Mouse (Mus musculus): ENCODE data around the gene Cbs.
A peak's percentile ranks its signal among the peaks of the same experiment; 100 is the strongest.

The Cbs gene

DNA sequence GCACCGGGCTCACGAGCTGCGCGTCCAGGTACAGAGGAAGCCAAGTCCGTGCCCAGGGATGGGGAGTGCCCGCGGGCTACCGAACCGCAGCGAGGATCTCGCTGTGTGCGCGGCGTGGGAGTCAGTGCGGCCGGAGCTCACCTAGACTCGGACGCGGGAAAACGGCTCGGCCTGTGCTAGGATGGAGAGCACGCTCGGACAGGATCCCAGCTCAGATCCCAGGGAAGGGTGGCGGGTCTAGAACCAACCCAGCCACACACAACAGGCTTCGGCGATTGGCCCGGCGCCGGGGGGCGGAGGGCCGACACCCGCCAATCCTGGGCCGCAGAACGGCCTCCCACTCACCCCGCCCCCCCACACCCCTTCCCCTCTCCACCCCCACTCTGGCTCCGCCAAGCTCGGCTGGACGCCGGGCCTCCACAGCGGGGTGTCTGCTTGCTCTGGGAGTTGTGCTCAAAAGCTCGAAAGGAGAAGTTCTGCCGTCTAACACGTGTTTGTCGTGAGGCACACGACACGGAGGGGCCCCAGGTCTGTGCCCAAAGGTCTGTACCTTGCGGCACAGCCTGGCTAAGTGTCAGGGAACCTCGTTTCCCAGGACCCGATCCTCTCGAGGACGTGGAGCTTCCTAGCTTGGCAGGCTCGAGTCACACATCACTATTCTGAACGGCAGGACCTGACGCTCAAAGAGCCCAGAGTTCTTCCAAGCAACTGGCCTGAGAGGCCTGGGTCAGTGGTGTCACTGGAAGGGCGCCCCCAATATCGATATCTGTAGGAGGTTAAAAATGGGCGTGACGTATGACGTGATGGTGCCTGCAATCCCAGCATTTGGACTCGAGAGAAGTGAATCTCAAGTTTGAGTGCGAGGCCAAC, at the start of gene Cbs:
Gene Cbs (minus strand): TSS at position 297 of the 870 bp plus-strand sequence.
- no peak for DNase-seq (ENCODE audit: low spot score)

DNA sequence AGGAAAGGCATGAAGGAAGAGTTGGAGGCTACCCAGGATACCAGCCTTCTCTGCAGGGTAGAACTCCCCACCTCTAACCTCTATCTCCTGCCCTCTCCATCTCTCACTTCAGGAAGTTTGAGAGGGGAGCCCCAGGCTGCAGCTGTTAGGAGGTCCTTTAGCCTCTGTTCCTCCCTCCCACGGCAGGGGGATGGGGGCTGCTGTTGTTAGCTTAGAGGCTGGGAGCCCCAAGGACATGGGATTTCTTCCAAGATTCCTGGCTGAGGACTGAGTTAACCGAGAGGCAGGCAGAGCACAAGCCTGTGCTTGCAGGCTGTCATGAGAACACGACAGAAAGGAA, 49.2 kb upstream of the Cbs start:
- DNase-seq (ENCODE audit: low spot score) = peak; percentile 49

DNA sequence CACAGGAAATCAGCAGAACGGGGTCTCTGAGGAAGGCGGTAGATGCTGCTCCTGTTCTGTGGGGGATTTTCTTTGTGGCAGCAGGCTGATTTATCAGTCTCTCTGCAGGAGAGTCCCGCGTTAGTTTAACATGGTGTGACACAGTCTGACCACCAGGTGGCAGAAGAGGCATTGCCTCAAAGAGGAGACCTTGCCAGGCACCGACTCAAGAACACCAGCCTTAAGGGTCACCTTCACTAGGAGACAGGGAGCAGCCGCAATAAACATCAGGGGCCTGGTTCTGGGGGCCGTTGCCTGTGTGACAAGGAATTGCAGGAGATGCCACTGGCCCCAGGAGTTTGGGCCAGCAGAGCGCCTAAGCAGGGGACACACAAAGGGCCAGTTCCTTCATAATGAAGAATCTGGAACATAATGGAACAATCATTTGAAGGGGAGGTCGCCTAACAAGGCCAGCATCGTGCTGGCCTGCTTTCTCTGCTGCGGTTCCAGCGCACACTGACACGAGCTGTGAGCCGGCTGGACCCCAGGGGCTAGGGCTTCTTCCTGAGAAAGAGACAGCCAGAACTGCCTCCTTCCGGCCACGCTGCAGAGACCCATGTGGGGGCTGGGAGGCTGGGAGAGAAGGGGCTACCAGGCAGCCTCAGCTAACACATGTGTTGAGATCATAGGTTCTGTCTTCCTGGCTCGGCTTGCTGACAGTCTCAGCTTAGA, 48.6 kb upstream of the Cbs start:
- peak; percentile 92 for DNase-seq (ENCODE audit: low spot score)

DNA sequence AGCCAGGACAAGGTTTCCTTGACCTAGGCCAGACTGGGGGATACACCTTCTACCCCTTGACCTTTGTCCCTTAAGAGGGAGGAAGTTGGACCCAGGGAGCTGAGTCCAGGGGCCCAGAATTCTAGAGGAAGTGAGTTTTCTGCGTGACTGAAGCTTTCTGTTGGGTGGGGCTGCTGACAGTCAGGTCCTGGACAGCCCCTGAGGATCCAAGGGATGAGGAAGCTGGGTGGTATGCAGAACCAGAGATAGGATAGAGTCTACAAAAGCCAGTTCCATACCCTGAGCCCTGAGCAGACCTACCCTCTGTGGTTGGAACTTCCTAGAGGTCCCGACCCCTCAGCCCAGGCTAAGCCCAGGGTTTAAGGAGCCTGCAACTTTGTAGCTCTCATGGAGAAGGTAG, 43.4 kb upstream of the Cbs start:
- DNase-seq (ENCODE audit: low spot score) = no peak

DNA sequence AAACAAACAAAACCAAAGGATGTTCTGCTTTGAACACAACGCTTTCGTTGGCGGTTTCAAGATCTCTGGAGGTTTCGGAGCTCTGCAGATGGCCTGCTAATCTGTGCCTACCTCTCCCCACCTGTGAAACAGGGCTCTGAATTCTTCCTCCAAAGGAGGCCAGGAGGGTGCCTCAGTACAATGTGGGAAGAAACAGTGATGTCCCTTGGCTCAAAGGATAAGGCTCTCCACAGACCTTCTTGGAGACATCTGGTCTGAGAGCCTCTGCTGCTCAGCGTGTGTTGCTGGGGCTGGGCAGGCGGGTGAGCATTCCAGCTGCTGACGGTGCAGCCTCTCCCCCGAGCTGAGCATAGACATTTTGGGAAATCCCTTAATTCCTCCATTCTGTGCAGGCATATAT, 40.5 kb upstream of the Cbs start, which contains the start of gene Cryaa:
Gene Cryaa (plus strand): TSS at position 301 of the 400 bp plus-strand sequence.
- DNase-seq (ENCODE audit: low spot score) = no peak

DNA sequence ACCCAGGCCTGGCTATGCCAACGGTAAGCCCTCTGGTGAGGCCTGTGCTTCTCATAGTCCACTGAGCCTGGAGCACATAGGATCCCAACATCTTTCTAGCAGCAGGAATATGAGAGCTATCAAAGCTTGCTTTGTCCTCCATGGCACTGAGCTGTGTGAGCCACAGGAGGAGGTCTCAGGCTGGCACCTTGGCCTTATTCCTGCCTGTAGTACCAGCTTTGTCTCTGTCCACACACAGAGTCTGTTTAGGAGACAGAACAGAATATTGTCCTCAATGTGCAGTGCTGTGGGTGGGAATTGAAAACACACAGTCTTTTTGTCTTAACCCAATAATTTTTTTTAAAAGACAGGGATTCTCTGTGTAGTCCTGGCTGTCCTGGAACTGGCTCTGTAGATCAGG, 37.4 kb upstream of the Cbs start:
- no peak for DNase-seq (ENCODE audit: low spot score)

DNA sequence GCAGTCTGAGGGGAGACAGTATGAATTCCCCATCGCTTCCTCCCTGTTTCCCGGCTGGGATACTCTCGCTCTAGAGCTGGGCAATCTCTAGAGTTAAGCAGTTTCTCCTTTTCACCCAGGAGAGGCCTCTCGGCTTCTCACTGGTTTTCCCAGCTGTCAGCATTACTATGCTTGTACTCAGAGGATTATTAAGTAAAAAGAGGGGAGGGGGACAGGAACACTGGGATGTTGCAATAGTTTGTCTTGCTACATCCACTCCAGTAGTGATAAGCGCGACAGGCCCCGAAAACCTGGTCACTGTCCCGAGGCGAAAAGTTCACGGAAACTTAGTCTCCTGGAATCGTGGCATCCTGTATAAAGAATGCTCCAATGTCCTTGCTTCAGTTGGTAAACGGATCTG, 35.2 kb upstream of the Cbs start:
- no peak for DNase-seq (ENCODE audit: low spot score)

DNA sequence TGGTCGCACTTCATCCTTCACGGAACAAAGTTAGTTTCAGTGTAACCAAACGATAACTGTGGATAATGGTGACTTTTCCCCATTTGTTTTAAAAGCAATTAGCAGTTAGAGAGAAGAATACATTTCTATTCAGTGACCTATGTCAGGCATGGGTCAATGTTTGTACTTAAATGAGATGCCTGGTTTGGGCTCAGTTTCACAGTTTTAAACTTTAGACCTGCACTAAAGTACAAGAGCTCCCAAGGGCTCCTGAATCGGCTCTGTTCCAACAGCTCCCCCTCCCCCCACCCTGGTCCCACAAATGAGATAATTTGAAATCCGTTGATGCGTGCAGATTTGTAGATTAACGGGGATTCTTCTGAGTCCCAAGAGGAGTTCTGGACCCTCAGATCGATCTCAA, 34.7 kb upstream of the Cbs start:
- DNase-seq (ENCODE audit: low spot score) = no peak

DNA sequence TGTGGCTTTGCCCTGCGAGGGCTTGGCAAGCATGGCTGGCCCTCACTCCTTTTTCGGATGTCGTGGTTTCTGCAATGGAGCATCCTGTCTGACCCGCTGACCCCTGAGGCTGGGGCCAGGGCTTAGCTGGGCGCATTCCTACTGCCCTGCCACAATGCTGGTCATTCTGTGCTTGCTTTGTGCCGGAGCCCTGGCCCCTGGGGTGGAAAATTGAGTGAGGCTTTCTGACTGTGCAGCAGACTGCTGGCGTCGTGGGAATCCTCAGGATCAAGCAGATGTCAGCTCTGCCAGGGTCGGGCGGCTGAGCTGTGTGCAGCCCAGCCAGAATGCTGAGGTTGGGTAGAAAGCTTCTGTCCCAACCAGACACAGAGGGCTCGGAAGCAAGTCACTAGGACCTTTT, 33.1 kb upstream of the Cbs start:
- no peak for DNase-seq (ENCODE audit: low spot score)

DNA sequence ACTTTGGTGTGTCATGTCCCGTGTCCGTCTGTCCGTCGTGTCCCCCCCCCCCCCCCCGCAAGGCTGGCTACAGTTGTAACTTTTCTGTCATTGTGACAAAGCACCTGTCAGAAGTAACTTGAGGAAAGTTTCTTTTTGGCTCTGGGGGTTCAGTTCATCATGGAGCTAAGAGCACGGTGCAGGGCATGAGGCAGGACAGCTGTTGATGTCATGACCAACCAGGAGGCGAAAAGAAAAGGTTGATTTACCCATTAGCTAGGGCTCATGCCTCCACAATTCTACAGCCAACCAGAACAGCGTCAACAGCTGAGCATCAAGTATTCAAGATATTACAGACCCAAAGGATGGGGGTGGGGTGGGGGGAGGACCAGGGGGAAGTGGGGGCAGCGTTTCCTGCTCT, 31.3 kb upstream of the Cbs start:
- no peak for DNase-seq (ENCODE audit: low spot score)

DNA sequence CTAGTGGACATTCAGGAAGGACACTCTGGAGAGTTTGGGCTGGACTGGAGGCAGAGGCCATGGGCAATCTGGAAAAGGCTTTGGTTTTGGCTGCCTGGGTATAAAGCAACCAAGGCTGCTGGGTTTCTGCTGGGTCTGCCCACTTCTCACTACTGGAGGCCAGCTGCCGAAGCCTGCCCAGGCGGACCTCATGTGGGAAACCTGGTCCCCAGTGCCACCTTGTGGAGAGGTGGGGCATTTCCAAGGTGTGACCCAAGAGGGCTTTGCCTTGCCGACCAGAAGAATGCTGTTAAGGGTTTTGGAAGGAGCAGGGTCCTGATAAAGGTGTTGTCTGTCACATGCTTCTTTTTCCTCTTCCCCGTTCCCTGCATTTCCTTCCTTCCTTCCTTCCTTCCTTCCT, 27.7 kb upstream of the Cbs start:
- peak; percentile 83 for DNase-seq (ENCODE audit: low spot score)

DNA sequence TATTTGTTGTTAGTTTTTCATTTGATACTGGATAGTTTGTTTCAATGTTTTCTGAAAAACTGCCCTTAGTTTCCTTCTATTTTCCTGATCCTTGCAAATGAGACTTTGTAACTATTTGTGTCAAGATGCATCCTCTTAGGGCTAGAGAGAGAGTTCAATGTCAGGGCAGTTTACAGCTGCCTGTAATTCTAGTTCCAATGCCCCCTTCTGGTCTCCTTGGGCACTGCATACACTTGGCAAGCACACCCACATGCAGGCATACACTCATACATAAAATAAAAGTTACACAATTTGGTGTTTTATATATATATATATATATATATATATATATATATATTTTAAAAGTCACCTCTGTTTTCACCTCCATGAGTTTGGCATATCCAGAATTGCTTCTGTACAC, 25.8 kb upstream of the Cbs start:
- DNase-seq (ENCODE audit: low spot score) = peak; percentile 30

DNA sequence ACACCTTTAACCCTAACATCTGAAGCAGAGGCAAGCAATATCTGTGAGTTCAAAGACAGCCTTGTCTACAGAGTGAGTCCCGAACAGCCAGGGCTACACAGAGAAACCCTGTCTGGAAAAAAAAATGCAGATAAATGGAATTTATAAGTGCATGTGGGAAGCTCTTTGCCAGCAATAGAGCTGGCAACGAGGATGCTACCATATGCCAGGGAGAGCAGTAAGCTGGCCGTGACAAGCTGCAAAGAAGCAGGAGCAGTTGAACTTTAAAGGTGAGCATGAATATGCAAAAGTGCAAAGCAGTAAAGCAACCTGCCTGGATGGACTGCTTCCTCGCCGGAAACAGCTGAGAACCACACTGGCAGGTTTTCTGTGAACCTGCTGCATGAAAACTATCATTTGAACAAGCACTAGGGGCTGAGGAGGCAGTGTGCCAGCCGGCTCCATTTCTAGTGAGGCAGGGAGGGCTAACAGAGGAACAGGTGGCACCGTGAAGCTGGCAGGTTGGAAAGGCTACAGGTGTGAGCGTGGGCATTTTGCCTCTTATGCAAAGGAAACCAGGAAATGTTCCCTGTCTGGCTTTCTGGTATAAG, 23.7 kb upstream of the Cbs start:
- no peak for DNase-seq (ENCODE audit: low spot score)

DNA sequence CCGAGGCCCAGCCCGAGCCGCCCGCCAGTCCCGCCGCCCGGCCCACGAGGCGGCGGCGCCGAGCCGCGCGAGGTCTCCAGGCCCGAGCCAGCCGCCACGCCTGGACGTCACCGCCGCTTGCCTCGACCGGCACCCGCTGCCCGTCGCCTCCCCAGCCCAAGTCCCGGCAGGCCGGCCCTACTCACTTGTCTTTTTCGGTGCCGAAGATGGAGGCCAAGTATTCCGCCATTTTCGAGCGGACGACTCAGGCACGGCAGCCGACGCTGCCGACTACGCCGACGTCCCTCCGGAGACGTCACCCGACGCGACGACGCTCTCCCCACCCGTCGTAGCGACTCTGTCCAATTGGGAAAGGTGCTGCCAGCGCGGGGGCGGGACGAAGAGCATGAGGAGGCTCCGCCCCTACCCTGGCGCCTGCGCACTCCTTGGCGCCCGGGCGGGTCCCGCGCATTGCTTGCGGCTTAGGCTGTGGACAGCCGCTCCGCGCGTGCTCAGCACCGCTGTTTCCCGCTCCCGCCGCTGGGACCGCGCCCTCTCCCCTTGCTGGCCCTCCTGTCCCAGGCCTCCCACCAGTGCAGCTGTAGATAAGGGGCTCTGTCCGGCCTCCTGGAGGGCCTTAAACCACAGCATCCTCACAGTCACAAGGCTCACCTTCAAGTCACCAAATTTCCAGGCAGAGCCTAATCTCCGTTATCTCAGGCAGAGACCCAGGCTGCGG, 21.6 kb upstream of the Cbs start, which contains the start of gene U2af1:
Gene U2af1 (minus strand): TSS at position 425 of the 718 bp plus-strand sequence.
- DNase-seq (ENCODE audit: low spot score) = peak; percentile 99

DNA sequence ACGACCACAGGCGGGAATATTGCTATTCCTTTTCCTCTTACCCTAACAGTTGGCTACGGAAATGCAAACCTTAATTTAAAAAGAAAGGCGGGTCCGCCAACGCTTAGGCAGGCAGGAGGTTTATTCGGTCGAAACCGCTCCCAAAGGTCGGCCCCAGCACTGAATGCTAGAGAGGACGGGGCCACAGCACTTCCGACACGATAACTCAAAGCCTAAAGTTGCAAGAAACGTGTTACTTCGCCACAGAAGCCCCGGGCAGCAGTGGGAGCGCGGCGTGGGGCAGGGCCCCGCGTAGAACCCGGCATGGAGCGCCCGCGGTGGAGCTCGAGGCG, 21.1 kb upstream of the Cbs start:
- DNase-seq (ENCODE audit: low spot score) = peak; percentile 32

DNA sequence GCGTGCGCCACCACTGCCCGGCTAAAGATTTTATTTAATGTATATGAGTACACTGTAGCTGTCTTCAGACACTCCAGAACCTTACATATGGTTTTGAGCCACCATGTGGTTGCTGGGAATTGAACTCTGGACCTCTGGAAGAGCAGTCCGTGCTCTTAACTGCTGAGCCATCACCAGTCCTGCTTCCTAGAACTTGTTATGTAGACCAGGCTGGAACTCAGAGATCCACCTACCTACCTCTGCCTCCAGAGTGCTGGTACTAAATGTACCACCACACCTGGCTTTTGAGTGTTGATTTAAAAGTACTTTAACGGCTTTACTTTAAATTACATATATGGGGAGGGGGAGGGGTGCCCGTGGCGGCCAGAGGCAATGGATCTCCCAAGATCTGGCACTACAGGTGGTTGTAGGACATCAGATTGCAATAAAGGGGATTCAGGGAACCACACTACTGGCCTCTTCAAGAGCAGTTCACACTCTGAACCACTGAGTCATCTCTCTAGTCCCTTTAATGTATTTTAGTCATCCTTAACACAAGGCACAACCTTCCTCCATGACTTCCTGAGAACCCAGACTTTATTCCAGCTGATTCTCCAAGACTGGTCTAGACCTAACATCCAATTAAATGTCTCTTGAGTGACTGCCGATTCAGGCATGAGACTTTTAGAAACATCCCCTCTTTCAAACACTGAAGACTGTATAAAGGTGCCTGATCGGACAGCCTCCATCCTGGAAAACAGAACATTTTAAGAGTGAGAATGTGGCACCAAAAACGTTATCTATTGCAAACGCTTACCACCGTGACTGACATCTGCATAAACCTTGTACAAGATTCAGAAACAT, 20.3 kb upstream of the Cbs start:
- DNase-seq (ENCODE audit: low spot score) = peak; percentile 21

DNA sequence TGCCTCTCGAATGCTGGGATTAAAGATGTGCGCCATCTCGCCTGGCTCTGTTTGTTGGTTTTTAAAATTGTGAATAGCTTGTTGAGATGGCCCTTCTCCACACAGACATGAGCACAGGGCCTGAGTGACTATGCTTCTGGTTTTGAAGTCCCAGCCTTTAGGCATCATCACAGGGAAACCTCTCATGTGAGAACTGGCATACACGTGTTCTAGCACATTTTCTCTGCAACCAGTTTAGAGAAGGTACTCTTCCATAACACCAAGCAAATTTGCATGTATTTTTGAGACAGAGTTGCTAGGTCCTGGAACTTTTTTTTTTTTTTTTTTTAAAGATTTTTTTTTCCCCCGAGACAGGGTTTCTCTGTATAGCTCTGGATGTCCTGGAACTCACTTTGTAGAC, 19.6 kb upstream of the Cbs start:
- no peak for DNase-seq (ENCODE audit: low spot score)

DNA sequence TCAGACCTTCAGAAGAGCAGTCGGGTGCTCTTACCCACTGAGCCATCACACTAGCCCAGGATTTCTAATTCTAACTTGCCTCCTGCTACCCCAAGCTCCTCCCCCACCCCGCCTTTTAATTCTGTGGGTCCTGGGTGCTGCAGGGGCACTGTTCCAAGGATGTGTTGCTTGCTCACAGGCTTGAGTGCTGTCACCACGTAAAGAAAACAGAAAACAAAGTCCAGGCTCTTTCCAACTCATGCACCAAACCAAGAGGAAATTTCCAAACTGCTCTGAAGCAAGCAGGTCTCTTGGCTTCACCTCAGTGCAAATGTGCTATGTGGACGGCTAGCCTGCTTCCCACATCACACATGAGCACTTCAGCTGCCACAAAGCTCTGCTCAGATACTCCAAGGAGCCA, 18.3 kb upstream of the Cbs start:
- peak; percentile 28 for DNase-seq (ENCODE audit: low spot score)

DNA sequence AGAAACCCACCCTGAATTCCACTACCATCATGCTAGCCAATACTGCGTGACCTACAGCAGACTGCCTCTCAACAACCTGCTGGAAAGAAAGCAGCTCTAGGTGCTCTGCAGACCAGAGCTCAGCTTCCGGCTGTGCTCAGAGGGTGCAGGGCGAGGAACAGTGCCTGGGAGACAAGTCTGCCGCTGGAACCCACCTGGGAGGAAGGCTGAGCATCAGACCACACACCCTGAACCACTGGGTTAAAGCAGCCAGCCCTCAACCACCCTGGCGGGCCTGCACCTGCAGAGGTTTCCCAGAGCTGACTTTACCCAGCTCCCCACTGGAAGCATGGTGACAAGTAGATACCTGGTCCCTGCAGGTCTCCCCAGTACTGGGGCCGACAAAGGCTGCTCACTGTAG, 16.2 kb upstream of the Cbs start:
- no peak for DNase-seq (ENCODE audit: low spot score)

DNA sequence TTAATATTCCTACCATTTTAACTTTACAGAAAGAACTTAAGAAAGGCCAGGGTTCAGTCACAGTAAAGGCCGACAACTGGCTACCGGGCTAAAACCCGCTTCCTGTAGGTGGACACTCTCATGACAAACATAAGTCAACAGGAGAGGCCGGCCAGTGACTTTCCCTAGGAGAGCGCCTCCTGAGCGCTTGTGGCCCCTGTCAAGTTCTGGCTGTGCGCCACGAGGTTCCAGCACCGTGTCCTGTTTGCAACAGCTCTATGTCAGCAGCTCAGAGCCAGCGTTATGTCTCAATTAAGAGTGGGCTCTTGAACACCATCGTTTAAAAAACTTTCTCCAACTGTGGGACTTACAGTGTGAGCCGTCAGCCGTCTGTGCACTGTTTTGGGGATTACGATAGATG, 15.1 kb upstream of the Cbs start:
- DNase-seq (ENCODE audit: low spot score) = no peak

DNA sequence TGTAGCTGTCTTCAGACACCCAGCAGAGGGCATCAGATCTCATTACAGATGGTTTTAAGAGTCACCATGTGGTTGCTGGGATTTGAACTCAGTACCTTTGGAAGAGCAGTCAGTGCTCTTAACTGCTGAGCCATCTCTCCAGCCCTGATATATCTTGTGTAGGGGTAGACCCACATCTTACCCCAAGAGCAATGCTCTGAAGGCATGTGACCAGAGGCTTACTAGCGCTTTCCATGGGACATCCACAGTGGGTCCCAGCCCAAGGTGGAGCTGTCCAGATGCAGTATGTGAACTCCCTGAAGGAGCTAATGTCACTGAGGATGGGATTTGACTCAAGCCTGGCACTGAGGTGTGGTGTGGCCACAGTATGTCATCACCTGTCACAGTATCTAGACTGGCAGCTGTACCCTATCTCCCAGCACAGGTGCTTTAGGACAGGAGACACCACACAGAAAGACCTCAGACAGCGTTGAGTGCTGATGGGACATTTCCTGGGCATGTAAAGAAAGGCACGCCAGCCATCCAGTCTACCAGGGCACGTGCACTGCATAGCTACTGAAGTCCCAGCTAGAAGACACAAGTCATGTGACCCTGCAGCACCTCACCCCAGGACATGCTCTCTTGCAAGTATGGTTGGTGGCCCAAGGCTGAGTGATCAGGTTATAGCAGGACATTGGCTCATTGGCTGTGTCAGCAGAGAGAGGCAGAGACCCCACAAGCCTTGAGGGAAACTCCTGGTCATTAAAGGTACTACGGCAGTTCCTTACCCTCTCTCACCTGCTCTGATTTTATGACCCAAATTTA, 9.4 kb upstream of the Cbs start:
- no peak for DNase-seq (ENCODE audit: low spot score)

Data from adipocyte (in vitro differentiated cells).